Mouse (Mus musculus) limb, embryonic 12.5 days (tissue): ENCODE data around the gene Pip4k2a. TPM values are rescaled to one million over a fixed set of nuclear protein-coding genes. Genes with fewer than 3 reads are reported as not detected.

Experiments used
- ATAC-seq: fragments of 200-750 bp; cut with Nextera tagmentation; 2 replicates; pipeline ENCODE4 v1.8.0; 2017; ENCODE audit warnings: low read depth, moderate TSS enrichment; ENCODE audit not compliant: insufficient number of reproducible peaks, insufficient read depth, low FRiP score, low TSS enrichment
- H3K27ac ChIP-seq: fragments of 300-500 bp; sonication (generic); 2 replicates; pipeline ENCODE4 v1.5.1; 2016; ENCODE audit warnings: mild to moderate bottlenecking, moderate library complexity
- H3K27me3 ChIP-seq: fragments of 300-500 bp; sonication (generic); 2 replicates; pipeline ENCODE4 v1.6.1; 2016; ENCODE audit warnings: mild to moderate bottlenecking, moderate library complexity
- H3K36me3 ChIP-seq: fragments of 300-500 bp; sonication (generic); 2 replicates; pipeline ENCODE4 v1.6.1; 2016; ENCODE audit warnings: mild to moderate bottlenecking, moderate library complexity
- H3K4me1 ChIP-seq: fragments of 300-500 bp; sonication (generic); replicated peaks from 2 replicates; pipeline ENCODE4 v1.6.1; 2016
- H3K4me2 ChIP-seq: fragments of 300-500 bp; sonication (generic); 2 replicates; pipeline ENCODE4 v1.6.1; 2016; ENCODE audit warnings: mild to moderate bottlenecking, moderate library complexity
- H3K4me3 ChIP-seq: fragments of 300-500 bp; sonication (generic); replicated peaks from 2 replicates; pipeline ENCODE4 v1.5.1; 2016; ENCODE audit warnings: mild to moderate bottlenecking
- H3K9ac ChIP-seq: fragments of 300-500 bp; sonication (generic); replicated peaks from 2 replicates; pipeline ENCODE4 v1.6.1; 2016; ENCODE audit warnings: mild to moderate bottlenecking, moderate library complexity
- H3K9me3 ChIP-seq: fragments of 300-500 bp; sonication (generic); 2 replicates; pipeline ENCODE4 v1.6.1; 2016; ENCODE audit warnings: mild to moderate bottlenecking, moderate library complexity
- WGBS: fragments of 180-500 bp; shearing (Covaris S2); methylation state at CpG from one replicate; pipeline ENCODE4 v1.1.7; 2016; 5-methylcytosine and 5-hydroxymethylcytosine counted together
- polyA plus RNA-seq: library from polyadenylated mRNA; unstranded; fragments of >200 nt; fragmentation: Nextera tagmentation; extraction: Ambion mirVana; gene quantifications from 2 replicates; pipeline ENCODE4 v1.2.1, GENCODE M21; 2016

Gene Pip4k2a
- polyA plus RNA-seq, 1 experiment from 2014 or later = 9.9 TPM

- Histone ChIP-seq H3K4me1 (peaks cover 15% of the 10 kb centered on the region), H3K4me3 (no peak overlapping the region), H3K9me3 (no peaks in the 10 kb centered on the region), H3K27ac (no peak overlapping the region), H3K9ac (no peak overlapping the region), H3K36me3 (no peaks in the 10 kb centered on the region), H3K4me2 (no peak overlapping the region), H3K27me3 (peaks cover 5% of the 10 kb centered on the region; the same call in 1 of the 2 replicates)
- ATAC-seq = no peak
- 44% methylated on average over 11 of the region's 11 CpGs for WGBS
These were observed 107.5 kb downstream of the Pip4k2a start for GRCm38 (mm10) chr2:18890227-18891001.

- Histone ChIP-seq H3K27me3 (no peaks in the 10 kb centered on the region), H3K36me3 (no peaks in the 10 kb centered on the region), H3K4me3 (no peak overlapping the region), H3K4me1 (no peaks in the 10 kb centered on the region), H3K4me2 (no peak overlapping the region), H3K27ac (no peak overlapping the region), H3K9ac (no peak overlapping the region), H3K9me3 (no peaks in the 10 kb centered on the region)
- 84% methylated on average over 3 of the region's 3 CpGs for WGBS
- ATAC-seq = no peak
These were observed 113.6 kb downstream of the Pip4k2a start for GRCm38 (mm10) chr2:18884277-18884676.

DNA sequence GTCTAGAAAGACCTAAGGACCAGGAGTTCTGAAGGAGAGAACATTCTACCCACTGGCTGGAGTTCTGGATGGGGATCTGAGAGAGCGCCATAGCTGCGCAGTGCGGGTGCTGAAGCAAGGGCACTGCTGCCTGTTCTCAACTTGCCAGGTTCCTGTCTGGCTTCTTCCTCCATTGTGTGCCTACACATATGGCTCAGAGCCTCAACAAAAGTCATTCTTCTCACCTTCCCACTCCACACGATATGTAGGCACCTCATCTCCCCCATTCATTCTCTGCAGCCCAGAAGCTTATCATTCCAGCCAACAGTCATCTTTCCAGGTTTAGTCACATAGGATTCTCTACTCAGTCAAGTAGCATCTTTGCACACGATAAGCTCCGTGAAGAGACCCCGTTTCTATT lies 123.3 kb downstream of the Pip4k2a start:
- 94% methylated on average over 7 of the region's 7 CpGs for WGBS
- H3K9me3 ChIP-seq = peaks cover 3% of the 10 kb centered on the region; the same call in 1 of the 2 replicates
- no peak overlapping the region for H3K27ac ChIP-seq
- H3K4me3 ChIP-seq = no peak overlapping the region
- H3K9ac ChIP-seq = no peak overlapping the region
- H3K36me3 ChIP-seq = 0 out of 2 replicates have a peak, but pooled peaks cover 3% of the 10 kb centered on the region
- no peaks in the 10 kb centered on the region for H3K27me3 ChIP-seq
- no peak overlapping the region for H3K4me2 ChIP-seq
- no peaks in the 10 kb centered on the region for H3K4me1 ChIP-seq
- no peak for ATAC-seq

GRCm38 (mm10) chr2:18874063-18874462 lies 123.9 kb downstream of the Pip4k2a start:
- ATAC-seq = no peak
- Histone ChIP-seq H3K9ac (no peak overlapping the region), H3K4me2 (no peak overlapping the region), H3K36me3 (0 out of 2 replicates have a peak, but pooled peaks cover 3% of the 10 kb centered on the region), H3K27ac (no peak overlapping the region), H3K4me1 (peaks cover under 1% of the 10 kb centered on the region), H3K4me3 (no peak overlapping the region), H3K9me3 (peaks cover 3% of the 10 kb centered on the region; the same call in 1 of the 2 replicates), H3K27me3 (no peaks in the 10 kb centered on the region)
- 85% methylated on average over 8 of the region's 8 CpGs for WGBS

DNA sequence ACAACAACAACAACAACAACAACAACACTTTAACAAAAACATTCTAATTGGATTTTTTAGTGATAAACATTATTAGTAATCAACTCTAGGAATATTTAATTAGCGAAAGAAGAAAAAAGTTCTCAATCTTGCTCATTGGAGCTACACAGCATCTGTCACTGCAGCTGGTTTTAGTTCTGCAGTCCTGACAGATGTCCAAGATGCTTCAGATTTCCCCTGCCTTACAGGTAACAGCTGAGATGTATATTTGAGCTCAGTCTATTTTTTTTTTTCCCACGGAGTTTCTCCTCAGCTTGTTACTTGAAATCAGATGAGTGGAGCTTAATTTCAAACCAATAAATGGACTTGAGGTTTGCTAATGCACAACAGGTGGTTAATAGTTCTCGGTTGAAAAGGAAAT lies 124.5 kb downstream of the Pip4k2a start:
- Histone ChIP-seq H3K36me3 (0 out of 2 replicates have a peak, but pooled peaks cover 3% of the 10 kb centered on the region), H3K4me3 (no peak overlapping the region), H3K9me3 (no peaks in the 10 kb centered on the region), H3K4me1 (peaks cover 7% of the 10 kb centered on the region), H3K4me2 (no peak overlapping the region), H3K9ac (no peak overlapping the region), H3K27me3 (no peaks in the 10 kb centered on the region), H3K27ac (no peak overlapping the region)
- no peak for ATAC-seq
- 38% methylated on average over 3 of the region's 3 CpGs for WGBS

DNA sequence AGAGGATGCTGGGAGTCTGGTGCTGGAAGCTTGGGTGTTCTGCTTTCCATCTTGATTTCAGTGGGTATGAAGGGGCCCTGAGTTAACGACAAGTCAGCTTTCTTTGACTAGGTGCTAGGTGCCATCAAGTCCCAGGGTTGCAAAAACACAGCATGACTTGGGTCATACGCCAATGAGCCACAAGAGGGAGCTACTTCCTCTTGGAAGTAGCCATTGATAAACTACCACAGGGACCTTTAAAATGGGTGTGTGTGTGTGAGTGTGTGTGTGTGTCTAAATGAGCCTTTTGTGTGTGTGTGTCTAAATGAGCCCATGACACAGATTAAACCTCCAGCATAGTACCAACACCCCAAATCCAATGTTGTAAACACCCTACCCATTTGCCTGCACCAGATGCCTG lies 125.1 kb downstream of the Pip4k2a start:
- WGBS = 7% methylated on average over 2 of the region's 2 CpGs

GRCm38 (mm10) chr2:18871087-18871486 lies 126.8 kb downstream of the Pip4k2a start:
- H3K27ac ChIP-seq = no peak overlapping the region
- H3K4me3 ChIP-seq = no peak overlapping the region
- 0 out of 2 replicates have a peak, but pooled peaks cover 3% of the 10 kb centered on the region for H3K36me3 ChIP-seq
- no peak overlapping the region for H3K9ac ChIP-seq
- no peak overlapping the region for H3K4me2 ChIP-seq
- ATAC-seq = no peak
- H3K9me3 ChIP-seq = no peaks in the 10 kb centered on the region
- 93% methylated on average over 3 of the region's 3 CpGs for WGBS
- peaks cover 11% of the 10 kb centered on the region for H3K4me1 ChIP-seq
- 0 out of 2 replicates have a peak, but pooled peaks cover 3% of the 10 kb centered on the region for H3K27me3 ChIP-seq

More for the DNA sequence above, 125.1 kb downstream of the Pip4k2a start:
- Histone ChIP-seq H3K36me3 (0 out of 2 replicates have a peak, but pooled peaks cover 3% of the 10 kb centered on the region), H3K9me3 (no peaks in the 10 kb centered on the region), H3K4me1 (peaks cover 11% of the 10 kb centered on the region), H3K4me3 (no peak overlapping the region), H3K4me2 (no peak overlapping the region), H3K27me3 (no peaks in the 10 kb centered on the region), H3K27ac (no peak overlapping the region), H3K9ac (no peak overlapping the region)
- ATAC-seq = no peak

GRCm38 (mm10) chr2:18867069-18867468 lies 130.9 kb downstream of the Pip4k2a start:
- 93% methylated on average over 2 of the region's 2 CpGs for WGBS
- 0 out of 2 replicates have a peak, but pooled peaks cover 5% of the 10 kb centered on the region for H3K36me3 ChIP-seq
- peaks cover 11% of the 10 kb centered on the region for H3K4me1 ChIP-seq
- H3K4me2 ChIP-seq = no peak overlapping the region
- H3K4me3 ChIP-seq = no peak overlapping the region
- no peak for ATAC-seq
- 0 out of 2 replicates have a peak, but pooled peaks cover 3% of the 10 kb centered on the region for H3K27me3 ChIP-seq
- H3K9me3 ChIP-seq = no peaks in the 10 kb centered on the region
- no peak overlapping the region for H3K9ac ChIP-seq
- no peak overlapping the region for H3K27ac ChIP-seq

DNA sequence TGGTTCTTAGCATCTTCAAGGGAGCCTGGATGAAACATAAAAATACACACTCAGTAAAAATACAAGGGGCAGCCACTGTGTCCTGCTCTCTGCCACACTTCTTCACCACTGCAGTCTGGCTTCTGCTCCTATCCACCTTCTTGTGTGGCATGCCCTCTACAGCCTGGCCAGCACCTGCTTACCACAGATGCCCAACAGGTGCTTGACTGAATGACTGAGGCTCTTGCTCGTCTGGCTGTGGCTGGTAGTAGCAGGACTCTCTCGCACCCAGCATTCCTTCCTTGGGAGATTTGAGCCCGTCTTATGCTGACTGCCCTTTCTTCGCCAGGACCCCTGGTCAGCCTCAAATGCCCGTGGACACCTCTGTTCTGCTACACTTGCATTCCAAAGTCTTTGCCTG lies 133.2 kb downstream of the Pip4k2a start:
- H3K27me3 ChIP-seq = peaks cover 5% of the 10 kb centered on the region; the same call in 1 of the 2 replicates
- no peak for ATAC-seq
- WGBS = 84% methylated on average over 5 of the region's 5 CpGs
- no peak overlapping the region for H3K27ac ChIP-seq
- no peak overlapping the region for H3K9ac ChIP-seq
- 0 out of 2 replicates have a peak, but pooled peaks cover 5% of the 10 kb centered on the region for H3K36me3 ChIP-seq
- H3K4me2 ChIP-seq = no peak overlapping the region
- H3K9me3 ChIP-seq = no peaks in the 10 kb centered on the region
- H3K4me1 ChIP-seq = peaks cover 17% of the 10 kb centered on the region
- no peak overlapping the region for H3K4me3 ChIP-seq

DNA sequence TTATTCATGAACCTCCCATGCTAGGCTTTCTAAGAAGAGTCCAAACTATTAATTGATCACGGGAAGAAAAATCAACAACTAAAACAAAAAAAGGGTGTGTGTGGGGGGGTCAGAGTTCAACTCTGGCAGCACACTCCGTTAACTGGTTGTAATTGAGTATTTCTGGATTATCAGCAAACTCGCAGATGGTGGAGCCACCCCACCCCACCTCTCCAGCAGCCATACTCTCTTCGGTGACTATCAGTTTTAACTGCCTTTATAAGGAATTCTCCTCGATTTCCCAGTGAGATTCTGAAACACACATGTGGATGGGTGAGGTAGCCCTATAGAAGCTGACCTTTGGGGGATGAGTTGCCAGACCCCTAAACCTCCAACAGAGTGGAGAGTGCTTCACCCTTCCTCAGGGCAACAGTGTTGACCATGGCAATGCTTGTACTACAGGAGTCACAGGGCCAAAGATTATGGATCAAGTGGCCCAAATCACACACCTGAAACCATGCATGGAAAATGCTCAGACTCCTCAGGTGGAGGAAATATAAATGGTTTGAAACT lies 136.2 kb downstream of the Pip4k2a start:
- H3K27ac ChIP-seq = no peak overlapping the region
- peaks cover 5% of the 10 kb centered on the region; the same call in 1 of the 2 replicates for H3K27me3 ChIP-seq
- H3K4me1 ChIP-seq = peaks cover 8% of the 10 kb centered on the region
- H3K9ac ChIP-seq = no peak overlapping the region
- no peak for ATAC-seq
- H3K9me3 ChIP-seq = no peaks in the 10 kb centered on the region
- WGBS = 85% methylated on average over 5 of the region's 5 CpGs
- H3K4me3 ChIP-seq = no peak overlapping the region
- 0 out of 2 replicates have a peak, but pooled peaks cover 5% of the 10 kb centered on the region for H3K36me3 ChIP-seq
- H3K4me2 ChIP-seq = no peak overlapping the region

- H3K9me3 ChIP-seq = no peaks in the 10 kb centered on the region
- peaks cover 14% of the 10 kb centered on the region for H3K4me1 ChIP-seq
- H3K27me3 ChIP-seq = peaks cover 3% of the 10 kb centered on the region; the same call in 1 of the 2 replicates
- no peak overlapping the region for H3K4me2 ChIP-seq
- H3K4me3 ChIP-seq = no peak overlapping the region
- H3K27ac ChIP-seq = no peak overlapping the region
- no peak for ATAC-seq
- H3K36me3 ChIP-seq = 0 out of 2 replicates have a peak, but pooled peaks cover 5% of the 10 kb centered on the region
- 26% methylated on average over 9 of the region's 9 CpGs for WGBS
- H3K9ac ChIP-seq = no peak overlapping the region
These were observed 137.2 kb downstream of the Pip4k2a start for GRCm38 (mm10) chr2:18860686-18861085.
